Mouse (Mus musculus) stomach, postnatal 0 days (tissue): ENCODE measurements at regions not wholly inside any gene's neighbourhood (a gene's known extent, or its start where the extent isn't known, plus 50 kb on each side); places are given as distances from the start of the nearest gene placed in this dataset.
"Not testable (repeated sequence)": the region's sequence is repeated elsewhere in the genome, so short reads cannot be mapped to it uniquely, and the experiment has no call there.

Experiments
- ATAC-seq: fragments of 200-750 bp; cut with Nextera tagmentation; 2 replicates; pipeline ENCODE4 v1.8.0; 2017; ENCODE audit not compliant: low FRiP score, low TSS enrichment
- DNase-seq: peaks from one replicate; pipeline ENCODE4 v3.0.0-alpha.2; 2016; ENCODE audit warnings: low spot score
- H3K27ac ChIP-seq: fragments of 300-500 bp; sonication (generic); replicated peaks from 2 replicates; pipeline ENCODE4 v1.5.1; 2014; ENCODE audit warnings: mild to moderate bottlenecking, control low read depth
- H3K27me3 ChIP-seq: fragments of 300-500 bp; sonication (generic); 2 replicates; pipeline ENCODE4 v1.6.1; 2014; ENCODE audit warnings: low read length; ENCODE audit not compliant: control insufficient read depth, insufficient read depth
- H3K36me3 ChIP-seq: fragments of 300-500 bp; sonication (generic); 2 replicates; pipeline ENCODE4 v1.6.1; 2014; ENCODE audit warnings: low read length, mixed read lengths; ENCODE audit not compliant: control insufficient read depth, insufficient read depth
- H3K4me1 ChIP-seq: fragments of 300-500 bp; sonication (generic); replicated peaks from 2 replicates; pipeline ENCODE4 v1.6.1; 2014; ENCODE audit warnings: antibody characterized with exemption; ENCODE audit not compliant: control insufficient read depth, insufficient read depth
- H3K4me2 ChIP-seq: fragments of 300-500 bp; sonication (generic); replicated peaks from 2 replicates; pipeline ENCODE4 v1.6.1; 2014; ENCODE audit warnings: low read depth, mild to moderate bottlenecking, control low read depth, moderate library complexity
- H3K4me3 ChIP-seq: fragments of 300-500 bp; sonication (generic); 2 replicates; pipeline ENCODE4 v1.5.1; 2014; ENCODE audit warnings: low read depth, low read length, control low read depth
- H3K9ac ChIP-seq: fragments of 300-500 bp; sonication (generic); 2 replicates; pipeline ENCODE4 v1.6.1; 2014; ENCODE audit warnings: mild to moderate bottlenecking, low read length, control low read depth, mixed read lengths
- H3K9me3 ChIP-seq: fragments of 300-500 bp; sonication (generic); 2 replicates; pipeline ENCODE4 v1.6.1; 2016; ENCODE audit warnings: low read length; ENCODE audit not compliant: control insufficient read depth
- CTCF ChIP-seq: IDR thresholded peaks from 2 replicates; pipeline ENCODE4 v1.5.1; 2016; ENCODE audit warnings: antibody characterized with exemption, low read depth, mild to moderate bottlenecking, moderate library complexity
- EP300 ChIP-seq: optimal IDR thresholded peaks from 2 replicates; pipeline ENCODE3; 2016; ENCODE audit warnings: antibody characterized with exemption
- WGBS: fragments of 180-500 bp; shearing (Covaris S2); extraction: QIAGEN DNeasy Blood & Tissue Kit; methylation state at CpG from one replicate; pipeline ENCODE4 v1.1.7; 2014; 5-methylcytosine and 5-hydroxymethylcytosine counted together

- no peak overlapping the region for H3K4me3 ChIP-seq
- H3K4me2 ChIP-seq: no peak overlapping the region
- H3K9me3 ChIP-seq: no peaks in the 10 kb centered on the region
- H3K27me3 ChIP-seq: no peaks in the 10 kb centered on the region
- no peaks in the 10 kb centered on the region for H3K36me3 ChIP-seq
- H3K4me1 ChIP-seq: no peaks in the 10 kb centered on the region
- TF ChIP-seq CTCF (no peak), EP300 (no peak)
- DNase-seq (no peak), ATAC-seq (no peak)
- no peak overlapping the region for H3K27ac ChIP-seq
- 50% methylated on average over 3 of the region's 3 CpGs for WGBS
- H3K9ac ChIP-seq: no peak overlapping the region
These were observed 977.1 kb upstream of the Cdh8 start for GRCm38 (mm10) chr8:100393327-100393726.

GRCm38 (mm10) chr8:100367663-100368062 is 951.4 kb upstream of the Cdh8 start:
- H3K9ac ChIP-seq: no peak overlapping the region
- TF ChIP-seq EP300: no peak
- TF ChIP-seq CTCF: no peak
- H3K27me3 ChIP-seq: no peaks in the 10 kb centered on the region
- no peaks in the 10 kb centered on the region for H3K4me1 ChIP-seq
- no peak for ATAC-seq
- no peak overlapping the region for H3K4me2 ChIP-seq
- DNase-seq: no peak
- H3K36me3 ChIP-seq: no peaks in the 10 kb centered on the region
- H3K9me3 ChIP-seq: no peaks in the 10 kb centered on the region
- H3K27ac ChIP-seq: no peak overlapping the region
- no peak overlapping the region for H3K4me3 ChIP-seq

GRCm38 (mm10) chr8:100362772-100363171 is 946.5 kb upstream of the Cdh8 start:
- no peaks in the 10 kb centered on the region for H3K9me3 ChIP-seq
- H3K27me3 ChIP-seq: no peaks in the 10 kb centered on the region
- no peaks in the 10 kb centered on the region for H3K4me1 ChIP-seq
- H3K4me3 ChIP-seq: no peak overlapping the region
- TF ChIP-seq CTCF (no peak), EP300 (no peak)
- no peak for ATAC-seq
- H3K27ac ChIP-seq: no peak overlapping the region
- WGBS: 84% methylated on average over 2 of the region's 2 CpGs
- no peak for DNase-seq
- no peak overlapping the region for H3K4me2 ChIP-seq
- no peaks in the 10 kb centered on the region for H3K36me3 ChIP-seq
- no peak overlapping the region for H3K9ac ChIP-seq

GRCm38 (mm10) chr8:100360541-100360940 is 944.3 kb upstream of the Cdh8 start:
- not testable (repeated sequence) for H3K4me3 ChIP-seq, H3K4me1 ChIP-seq, H3K27me3 ChIP-seq, H3K9me3 ChIP-seq, H3K9ac ChIP-seq, H3K27ac ChIP-seq, H3K4me2 ChIP-seq, H3K36me3 ChIP-seq, ATAC-seq, DNase-seq
- 82% methylated on average over 15 of the region's 15 CpGs for WGBS

GRCm38 (mm10) chr8:100334528-100334927 is 918.3 kb upstream of the Cdh8 start:
- H3K4me1 ChIP-seq: no peaks in the 10 kb centered on the region
- no peak overlapping the region for H3K4me3 ChIP-seq
- ATAC-seq (no peak), DNase-seq (no peak)
- no peaks in the 10 kb centered on the region for H3K36me3 ChIP-seq
- WGBS: 44% methylated on average over 2 of the region's 2 CpGs
- H3K9ac ChIP-seq: no peak overlapping the region
- H3K27me3 ChIP-seq: no peaks in the 10 kb centered on the region
- no peak overlapping the region for H3K4me2 ChIP-seq
- H3K27ac ChIP-seq: no peak overlapping the region
- TF ChIP-seq EP300: no peak
- peak; percentile 37 for TF ChIP-seq CTCF
- H3K9me3 ChIP-seq: no peaks in the 10 kb centered on the region

GRCm38 (mm10) chr8:100325616-100326015 is 909.3 kb upstream of the Cdh8 start:
- H3K4me3 ChIP-seq: no peak overlapping the region
- no peak overlapping the region for H3K9ac ChIP-seq
- H3K27ac ChIP-seq: no peak overlapping the region
- no peaks in the 10 kb centered on the region for H3K36me3 ChIP-seq
- H3K9me3 ChIP-seq: no peaks in the 10 kb centered on the region
- WGBS: 53% methylated on average over 4 of the region's 4 CpGs
- ATAC-seq (no peak), DNase-seq (no peak)
- no peaks in the 10 kb centered on the region for H3K4me1 ChIP-seq
- H3K4me2 ChIP-seq: no peak overlapping the region
- TF ChIP-seq CTCF (no peak), EP300 (no peak)
- no peaks in the 10 kb centered on the region for H3K27me3 ChIP-seq
